Mouse (Mus musculus) thymus, postnatal 10 days (tissue): Measurements from ENCODE around the gene Actl6b.

ENCODE experiments used
- DNase-seq, 2 experiments: peaks; one replicate each; pipeline ENCODE4 v3.0.0; 2021; ENCODE audit warnings: low spot score in 2 of 2

Actl6b gene

GRCm38 (mm10) chr5:137529221-137529995 is 23.9 kb upstream of the Actl6b start:
- no peak for DNase-seq

GRCm38 (mm10) chr5:137530075-137530474 is 23.2 kb upstream of the Actl6b start:
- DNase-seq, result no peak

DNA sequence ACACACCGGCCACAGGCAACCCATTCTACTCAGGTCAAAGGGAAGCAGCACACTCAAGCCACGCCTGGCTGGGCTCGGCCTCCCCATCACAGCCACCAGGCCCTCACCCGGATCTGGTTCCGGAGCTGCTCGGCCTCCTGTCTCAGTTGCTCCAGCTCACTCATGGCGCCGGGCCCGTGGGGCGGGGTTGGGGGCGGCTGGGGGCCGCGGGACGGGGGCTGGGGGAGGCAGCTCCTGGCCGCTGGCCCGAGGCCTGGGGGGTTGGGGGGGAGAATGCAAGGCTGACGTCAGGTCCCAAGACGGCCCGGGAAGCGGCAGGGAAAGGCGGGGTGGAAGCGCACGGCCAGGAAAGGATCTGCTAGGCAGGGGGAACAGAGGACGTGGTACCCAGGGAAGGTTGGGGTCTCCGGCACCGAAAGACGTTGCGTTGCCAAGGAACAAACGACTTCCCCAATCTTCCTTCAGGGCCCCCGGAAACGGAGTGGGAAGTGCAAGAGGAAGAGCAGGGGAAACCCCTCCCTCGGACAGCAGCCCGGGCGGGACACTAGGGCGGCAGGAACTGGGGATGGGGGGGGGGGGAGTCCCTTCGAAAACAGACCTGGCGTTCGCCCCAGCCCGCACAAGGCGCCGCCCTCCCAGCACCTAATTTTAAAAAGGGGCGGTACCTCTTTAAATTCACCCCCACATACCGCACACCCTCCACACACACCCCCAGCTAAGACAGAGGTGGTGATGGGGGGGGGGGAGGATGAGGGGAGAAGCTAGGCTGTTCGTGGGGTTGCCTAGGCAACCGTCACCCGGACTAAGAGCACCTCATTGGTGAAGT is 22.5 kb upstream of the Actl6b start:
- no peak for DNase-seq

GRCm38 (mm10) chr5:137531414-137532130 is 21.7 kb upstream of the Actl6b start:
- DNase-seq, result peak; percentile 61 to 68

GRCm38 (mm10) chr5:137532131-137532807 is 21.0 kb upstream of the Actl6b start:
- no peak for DNase-seq

DNA sequence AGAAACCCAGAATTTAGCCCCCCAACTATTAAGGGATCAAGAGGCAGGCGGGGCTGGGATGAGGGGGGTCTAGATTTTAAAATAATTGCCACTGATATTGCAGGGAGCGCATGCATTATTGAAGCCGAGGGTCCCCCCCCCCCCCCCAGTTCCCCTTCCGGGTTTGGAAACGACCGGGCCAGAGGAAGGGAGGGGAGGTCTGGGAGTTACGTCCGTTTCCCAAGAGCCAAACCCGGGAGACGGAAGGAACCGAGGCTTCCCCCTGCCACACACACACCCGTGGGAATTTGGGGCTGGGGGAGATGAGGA is 20.6 kb upstream of the Actl6b start:
- no peak for DNase-seq

GRCm38 (mm10) chr5:137533117-137533827 is 20.0 kb upstream of the Actl6b start, which contains the start of the genes Epo and Gnb2:
Gene Epo, minus strand, starts transcription at chr5:137533242.
Gene Gnb2, minus strand, starts transcription at chr5:137533510.
- DNase-seq, result peak; percentile 97 to 99

GRCm38 (mm10) chr5:137534762-137535161 is 18.6 kb upstream of the Actl6b start:
- DNase-seq, result no peak

DNA sequence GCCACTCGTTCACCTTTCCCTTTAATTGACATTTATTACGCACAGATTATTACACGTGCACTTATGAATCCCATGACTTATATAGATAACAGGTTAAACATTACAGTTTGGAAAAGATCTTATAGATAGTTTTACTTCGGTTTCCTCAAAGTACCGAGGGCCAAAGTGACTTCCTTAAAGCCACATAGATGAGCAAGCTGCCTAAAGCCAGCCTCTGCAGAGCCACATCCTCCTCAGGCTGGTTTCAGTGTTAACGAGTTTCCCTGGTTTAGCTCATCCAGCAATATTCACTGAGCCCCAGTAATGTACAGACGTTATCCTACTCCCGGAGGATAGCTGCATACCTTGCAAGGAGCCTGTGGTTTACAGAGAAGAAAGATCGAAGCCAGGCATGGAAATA is 18.0 kb upstream of the Actl6b start:
- DNase-seq, result no peak

DNA sequence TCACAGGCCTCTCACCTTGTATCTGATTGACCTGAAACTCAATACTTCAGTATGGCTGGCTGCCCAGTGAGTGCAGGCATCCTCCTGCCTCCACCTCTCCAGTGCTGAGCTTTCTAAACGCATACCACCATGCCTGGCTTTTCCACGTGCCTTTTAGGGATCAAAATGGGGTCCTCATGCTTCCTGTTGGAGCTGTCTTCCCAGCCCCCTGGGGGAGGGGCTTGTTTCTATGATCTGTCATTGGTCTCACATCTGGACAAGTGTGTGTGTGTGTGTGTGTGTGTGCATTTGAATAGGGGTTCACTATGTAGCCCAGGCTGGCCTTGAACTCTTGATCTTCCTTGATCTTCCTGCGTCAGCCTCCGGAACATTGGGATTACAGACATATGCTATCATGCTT is 15.9 kb upstream of the Actl6b start:
- DNase-seq, result no peak

- DNase-seq, result no peak
Observed at GRCm38 (mm10) chr5:137539291-137539801, 14.0 kb upstream of the Actl6b start.

- DNase-seq, result no peak
Observed at GRCm38 (mm10) chr5:137540991-137541390, 12.3 kb upstream of the Actl6b start.

DNA sequence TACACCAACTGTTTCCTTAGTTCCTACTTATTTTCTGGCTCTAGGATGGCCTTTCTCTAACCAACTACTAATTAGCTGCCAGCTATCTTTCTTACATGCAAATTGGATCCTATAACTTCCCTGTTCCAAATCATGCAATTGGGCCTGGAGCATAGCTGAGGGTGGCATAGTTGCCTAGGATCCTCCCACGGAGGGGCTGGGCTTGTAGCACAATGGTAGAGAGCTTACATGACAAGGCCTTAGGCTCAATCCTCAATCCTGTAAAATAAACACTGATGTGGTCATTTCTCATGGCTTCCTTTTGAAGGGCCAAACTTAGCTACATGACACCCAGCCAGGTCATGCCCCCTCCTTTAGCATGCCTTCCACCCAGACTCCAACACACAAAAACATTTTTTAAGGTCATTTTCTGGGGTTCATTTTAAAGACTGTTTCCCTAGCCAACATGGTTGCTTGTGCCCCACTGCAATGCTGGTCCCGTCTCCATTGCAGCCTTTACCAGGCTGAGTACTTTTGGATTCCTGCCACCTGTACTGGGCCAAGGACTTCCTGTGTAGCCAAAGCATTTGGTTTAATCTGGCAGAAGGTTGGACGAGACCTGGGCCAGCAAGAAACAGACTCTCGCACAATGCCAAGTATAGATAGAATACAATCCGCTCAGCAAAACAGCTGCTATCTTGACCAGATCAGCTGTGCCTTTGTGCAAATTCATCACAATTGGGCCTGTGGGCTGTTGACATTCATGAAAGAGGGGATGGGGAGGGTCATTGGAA is 11.4 kb upstream of the Actl6b start:
- DNase-seq, result no peak

DNA sequence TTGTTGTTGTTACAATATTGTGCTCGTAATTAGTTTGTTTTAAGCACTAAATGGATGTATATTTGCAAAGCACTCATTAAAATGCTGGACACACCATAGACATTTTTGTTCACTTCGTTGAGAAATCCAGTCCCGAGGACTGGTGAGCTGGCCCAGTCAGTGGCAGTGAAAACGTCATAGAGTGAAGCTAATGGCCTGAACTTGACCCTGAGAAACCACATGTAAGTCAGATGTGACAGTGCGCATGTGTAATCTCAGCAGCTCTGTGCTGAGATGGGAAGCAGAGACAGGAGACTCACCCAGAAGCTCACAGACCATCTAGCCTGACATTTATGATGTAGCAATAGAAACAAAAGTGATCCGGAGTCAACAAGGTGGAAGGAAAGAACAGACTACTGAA is 8.4 kb upstream of the Actl6b start:
- DNase-seq, result no peak

DNA sequence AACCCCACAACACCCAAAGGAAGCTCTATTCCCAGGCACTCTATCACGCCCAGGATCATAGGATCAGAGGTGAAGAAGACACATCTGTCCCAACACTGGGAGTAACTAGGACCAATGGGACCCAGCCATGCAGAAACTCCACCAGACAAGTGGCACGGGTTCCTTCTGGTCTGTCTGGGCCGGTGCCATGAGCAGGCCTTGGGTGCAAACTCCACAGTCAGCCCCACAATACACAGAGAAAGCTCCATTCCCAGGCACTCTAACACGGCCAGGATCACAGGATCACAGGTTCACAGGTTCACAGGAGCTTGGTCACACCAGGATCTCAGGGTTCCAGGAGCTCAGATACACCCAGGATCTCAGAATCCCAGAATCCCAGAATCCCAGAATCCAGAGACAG is 7.7 kb upstream of the Actl6b start:
- DNase-seq, result no peak

DNA sequence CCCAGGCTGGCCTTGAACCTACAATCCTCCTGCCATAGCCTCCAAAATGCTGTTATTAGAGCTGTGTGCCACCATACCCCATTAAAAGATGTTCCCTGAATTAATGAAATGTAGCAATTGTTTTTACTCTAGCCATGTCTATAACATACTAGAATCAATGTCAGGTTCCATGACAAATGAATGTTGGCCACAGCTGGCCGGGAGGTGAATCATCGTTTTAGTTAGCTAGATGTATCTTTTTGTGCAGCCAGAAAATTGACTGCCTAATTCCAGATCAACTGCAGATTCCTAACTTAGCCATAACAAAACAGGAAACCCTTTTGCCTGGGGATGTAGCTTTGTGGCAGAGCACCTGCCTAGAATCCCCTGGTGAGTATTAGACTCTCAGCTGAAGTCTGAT is 3.5 kb upstream of the Actl6b start:
- no peak for DNase-seq

- DNase-seq, result no peak
Observed at GRCm38 (mm10) chr5:137551119-137551518, 2.2 kb upstream of the Actl6b start.

DNA sequence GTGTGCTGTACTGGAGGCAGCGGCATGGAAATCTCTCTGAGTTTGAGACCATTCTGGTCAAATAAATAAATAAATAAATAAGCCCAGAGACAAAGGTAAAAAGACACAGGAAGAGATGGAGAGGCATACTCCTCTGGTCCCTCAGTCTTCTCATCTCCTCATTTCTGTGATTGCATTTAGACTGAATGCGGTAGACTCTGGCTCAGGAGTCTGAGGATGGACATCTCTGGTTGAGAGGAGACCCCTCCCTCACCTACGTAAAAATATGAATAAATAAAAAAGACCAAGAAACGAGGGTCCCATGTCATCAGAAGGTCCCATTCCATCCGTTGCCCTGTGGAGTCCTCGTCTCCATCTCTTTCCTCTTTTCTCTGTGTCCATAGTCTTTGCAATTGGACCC is 317 bp upstream of the Actl6b start:
- no peak for DNase-seq

- no peak for DNase-seq
Observed at GRCm38 (mm10) chr5:137553898-137554297, 581 bp downstream of the Actl6b start.

- DNase-seq, result no peak
Observed at GRCm38 (mm10) chr5:137561556-137561955, 8.2 kb downstream of the Actl6b start.
